35 mouse cellular contexts compared by ENCODE assay signal in the genomic region with DNA sequence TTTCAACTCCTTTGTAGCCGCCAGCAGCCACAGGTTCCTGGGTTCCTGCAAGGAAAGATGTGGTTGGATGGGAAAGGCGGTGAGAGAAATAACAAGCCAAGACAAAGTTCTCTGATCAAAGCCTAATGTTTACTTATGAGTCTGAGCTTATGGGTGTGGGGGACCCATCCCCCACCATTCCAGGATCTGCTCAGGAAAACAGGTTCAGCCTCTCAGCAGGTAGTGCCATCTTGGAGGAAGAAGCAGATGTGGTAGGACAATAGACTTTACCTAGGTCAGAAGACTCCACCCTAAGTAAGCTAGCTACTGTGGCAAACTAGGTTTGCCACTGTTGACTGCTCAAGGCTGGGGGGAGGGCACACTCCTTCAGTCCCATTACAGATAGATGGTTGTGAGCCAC. TPM values are rescaled to one million over a fixed set of nuclear protein-coding genes. Genes with fewer than 3 reads are reported as not detected.
DNase-seq lines count a peak whose midpoint lies in the region; ATAC-seq lines count a peak whose summit lies in the region.
"Had no signal": no experiment of that assay in that cellular context is flagged by ENCODE, and none has a peak within 500 bp of the region (broad histone marks: within the 10 kb centered on the region; RNA-seq: fewer than 3 reads in every experiment).

No protein-coding gene starts in this region.

- no peaks in the 10 kb centered on the region for H3K36me3 ChIP-seq in embryonic facial prominence, embryonic 14.5 days (ENCODE audit: control insufficient read depth, insufficient read depth, low read length)
- H3K36me3 ChIP-seq in embryonic facial prominence, embryonic 10.5 days (replicated peaks) = no peaks in the 10 kb centered on the region
- H3K36me3 ChIP-seq in stomach, embryonic 16.5 days (ENCODE audit: control insufficient read depth, insufficient read depth, low read length) = no peaks in the 10 kb centered on the region
- H3K36me3 ChIP-seq: embryonic facial prominence, embryonic 13.5 days; forebrain, embryonic 12.5 days; heart, embryonic 10.5 days; heart, embryonic 13.5 days had no signal

- no peak overlapping the region for H3K4me2 ChIP-seq in embryonic facial prominence, embryonic 14.5 days (ENCODE audit: low read depth, low read length)
- no peak overlapping the region for H3K4me2 ChIP-seq in stomach, embryonic 16.5 days (ENCODE audit: low read depth, low read length)
- H3K4me2 ChIP-seq: embryonic facial prominence, embryonic 13.5 days; forebrain, embryonic 12.5 days; heart, embryonic 13.5 days; hindbrain, embryonic 14.5 days had no signal

- 77% methylated on average over 2 of the region's 2 CpGs for WGBS in embryonic facial prominence, embryonic 14.5 days
- WGBS in embryonic facial prominence, embryonic 10.5 days = 81% methylated on average over 2 of the region's 2 CpGs
- 54% methylated on average over 2 of the region's 2 CpGs for WGBS in stomach, embryonic 16.5 days

- DNase-seq in embryonic facial prominence, embryonic 14.5 days (ENCODE audit: low spot score) = peak; percentile 17
- no peak for DNase-seq in embryonic facial prominence, embryonic 10.5 days (ENCODE audit: low spot score)
- peak; percentile 94 for DNase-seq in ES-CJ7 (ENCODE audit: low read depth, low spot score)
- peak; percentile 60 for DNase-seq in ZHBTc4 (ENCODE audit: low read depth, low spot score)
- DNase-seq in adrenal gland, adult (ENCODE audit: inconsistent age in 2 of 2, low spot score in 1 of 2) = no peak
- DNase-seq in adrenal gland, adult 2 months = no peak
- no peak for DNase-seq in cerebellum, adult 9-11 months
- DNase-seq: adrenal gland, postnatal 25 days; cerebellum, adult 11-12 months; cerebellum, adult 8-10 months; cerebellum, postnatal 14 days; gastrocnemius, postnatal 10 days; gastrocnemius, postnatal 36 days; heart, adult 2 months; heart, postnatal 14 days; heart, postnatal 4 days; kidney, adult 18-20 months; kidney, adult 9 months had no signal

- no peak for ATAC-seq in embryonic facial prominence, embryonic 14.5 days (ENCODE audit: low read depth)
- ATAC-seq in stomach, embryonic 16.5 days (ENCODE audit: insufficient read depth, low FRiP score) = no peak
- ATAC-seq: activated CD4-positive, CD25-positive, alpha-beta regulatory T cell, adult 4 months; forebrain, embryonic 16.5 days; hindbrain, postnatal 0 days; inflammation-experienced regulatory T-cells, adult 6 months; intestine, embryonic 16.5 days; Patski had no signal

- no peak overlapping the region for H3K9ac ChIP-seq in embryonic facial prominence, embryonic 14.5 days (ENCODE audit: low read depth, low read length)
- H3K9ac ChIP-seq in stomach, embryonic 16.5 days (ENCODE audit: low read length) = no peak overlapping the region
- H3K9ac ChIP-seq: embryonic facial prominence, embryonic 13.5 days; forebrain, embryonic 12.5 days; heart, embryonic 13.5 days; hindbrain, embryonic 14.5 days had no signal

- peaks cover 18% of the 10 kb centered on the region for H3K4me1 ChIP-seq in embryonic facial prominence, embryonic 14.5 days (ENCODE audit: control insufficient read depth, insufficient read depth, low read length)
- H3K4me1 ChIP-seq in embryonic facial prominence, embryonic 10.5 days = peaks cover 39% of the 10 kb centered on the region
- H3K4me1 ChIP-seq in stomach, embryonic 16.5 days (ENCODE audit: control insufficient read depth, insufficient read depth, low read length) = peaks cover 20% of the 10 kb centered on the region; the same call in 1 of the 2 replicates

- H3K9me3 ChIP-seq in embryonic facial prominence, embryonic 14.5 days (ENCODE audit: control insufficient read depth, low read length) = no peaks in the 10 kb centered on the region
- no peaks in the 10 kb centered on the region for H3K9me3 ChIP-seq in embryonic facial prominence, embryonic 10.5 days
- H3K9me3 ChIP-seq in stomach, embryonic 16.5 days (replicated peaks; ENCODE audit: control insufficient read depth, low read length) = no peaks in the 10 kb centered on the region
- H3K9me3 ChIP-seq: embryonic facial prominence, embryonic 13.5 days; forebrain, embryonic 12.5 days; G1E; heart, embryonic 10.5 days; heart, embryonic 13.5 days had no signal

- no peaks in the 10 kb centered on the region for H3K27me3 ChIP-seq in embryonic facial prominence, embryonic 14.5 days (replicated peaks; ENCODE audit: control insufficient read depth, insufficient read depth, low read length)
- no peaks in the 10 kb centered on the region for H3K27me3 ChIP-seq in embryonic facial prominence, embryonic 10.5 days (replicated peaks; ENCODE audit: low read depth, poor library complexity, severe bottlenecking)
- no peaks in the 10 kb centered on the region for H3K27me3 ChIP-seq in stomach, embryonic 16.5 days (ENCODE audit: control insufficient read depth, insufficient read depth, low read length)
- H3K27me3 ChIP-seq: embryonic facial prominence, embryonic 13.5 days; Patski had no signal

- no peak overlapping the region for H3K4me3 ChIP-seq in embryonic facial prominence, embryonic 14.5 days (ENCODE audit: low read depth, low read length)
- no peak overlapping the region for H3K4me3 ChIP-seq in embryonic facial prominence, embryonic 10.5 days
- no peak overlapping the region for H3K4me3 ChIP-seq in stomach, embryonic 16.5 days (replicated peaks; ENCODE audit: low read length)
- H3K4me3 ChIP-seq: embryonic facial prominence, embryonic 13.5 days; forebrain, embryonic 12.5 days; heart, adult 2 months; heart, embryonic 10.5 days; heart, embryonic 13.5 days had no signal

- no peak overlapping the region for H3K27ac ChIP-seq in embryonic facial prominence, embryonic 14.5 days (replicated peaks; ENCODE audit: low read depth, low read length)
- no peak overlapping the region for H3K27ac ChIP-seq in embryonic facial prominence, embryonic 10.5 days (replicated peaks)
- H3K27ac ChIP-seq in stomach, embryonic 16.5 days (ENCODE audit: low read length) = peak overlapping the region; percentile 40; the same call in 1 of the 2 replicates
- H3K27ac ChIP-seq: embryonic facial prominence, embryonic 13.5 days; forebrain, embryonic 12.5 days; heart, adult 2 months; heart, embryonic 10.5 days; heart, embryonic 13.5 days; hindbrain, embryonic 14.5 days; hindbrain, postnatal 0 days had no signal

RNA-seq across cellular contexts. Expression of gene Bcat2, which starts 5.1 kb away (rescaled TPM):
- 50.1 and 51.0 TPM in 2 replicates for polyA plus RNA-seq in embryonic facial prominence, embryonic 14.5 days (2014; fragmentation: Nextera tagmentation; extraction: Ambion mirVana)
- polyA plus RNA-seq in embryonic facial prominence, embryonic 10.5 days (2016; fragmentation: Nextera tagmentation; extraction: Ambion mirVana) = 51.1 and 51.9 TPM in 2 replicates
- polyA plus RNA-seq in stomach, embryonic 16.5 days (2015; fragmentation: Nextera tagmentation; extraction: Ambion mirVana) = 95.7 and 109 TPM in 2 replicates
- 100 to 1,000 TPM; 213 to 292 TPM for total RNA-seq in adrenal gland, adult 2 months (2021)
- polyA plus RNA-seq in adrenal gland, adult 2 months (2012; rRNA removed) = 166 and 170 TPM in 2 replicates

RNA-seq across cellular contexts. Expression of gene Hsd17b14, which starts 10.1 kb away (rescaled TPM):
- 0.77 and 1.0 TPM in 2 replicates for polyA plus RNA-seq in embryonic facial prominence, embryonic 14.5 days (2014; fragmentation: Nextera tagmentation; extraction: Ambion mirVana)
- polyA plus RNA-seq in embryonic facial prominence, embryonic 10.5 days (2016; fragmentation: Nextera tagmentation; extraction: Ambion mirVana) = 0.87 and 0.92 TPM in 2 replicates
- polyA plus RNA-seq in stomach, embryonic 16.5 days (2015; fragmentation: Nextera tagmentation; extraction: Ambion mirVana) = 2.9 and 4.8 TPM in 2 replicates
- total RNA-seq in adrenal gland, adult 2 months (2021) = 1 to 10 TPM; 2.3 TPM
- polyA plus RNA-seq in adrenal gland, adult 2 months (2012; rRNA removed) = 1.5 and 2.3 TPM in 2 replicates
- total RNA-seq: hindbrain, postnatal 0 days had no signal
- polyA plus RNA-seq: activated CD4-positive, CD25-positive, alpha-beta regulatory T cell, adult 4 months; forebrain, embryonic 16.5 days; hindbrain, embryonic 14.5 days had no signal

RNA-seq across cellular contexts. Expression of gene Plekha4, which starts 38.7 kb away (rescaled TPM):
- polyA plus RNA-seq in embryonic facial prominence, embryonic 14.5 days (2014; fragmentation: Nextera tagmentation; extraction: Ambion mirVana) = 6.8 and 7.3 TPM in 2 replicates
- polyA plus RNA-seq in embryonic facial prominence, embryonic 10.5 days (2016; fragmentation: Nextera tagmentation; extraction: Ambion mirVana) = 1.9 and 2.3 TPM in 2 replicates
- polyA plus RNA-seq in stomach, embryonic 16.5 days (2015; fragmentation: Nextera tagmentation; extraction: Ambion mirVana) = 2.7 and 3.9 TPM in 2 replicates
- 1 to 10 TPM; 3.0 to 5.9 TPM for total RNA-seq in adrenal gland, adult 2 months (2021)
- polyA plus RNA-seq in adrenal gland, adult 2 months (2012; rRNA removed) = 9.8 and 15.6 TPM in 2 replicates
- total RNA-seq: granulocyte monocyte progenitor cell, adult 5-6 weeks had no signal

RNA-seq across cellular contexts. Expression of gene Ppp1r15a, which starts 38.7 kb away (rescaled TPM):
- 20.7 and 21.9 TPM in 2 replicates for polyA plus RNA-seq in embryonic facial prominence, embryonic 14.5 days (2014; fragmentation: Nextera tagmentation; extraction: Ambion mirVana)
- polyA plus RNA-seq in embryonic facial prominence, embryonic 10.5 days (2016; fragmentation: Nextera tagmentation; extraction: Ambion mirVana) = 18.6 and 21.6 TPM in 2 replicates
- polyA plus RNA-seq in stomach, embryonic 16.5 days (2015; fragmentation: Nextera tagmentation; extraction: Ambion mirVana) = 25.5 and 31.2 TPM in 2 replicates
- total RNA-seq in adrenal gland, adult 2 months (2021) = 10 to 100 TPM; 49.0 to 57.8 TPM
- 49.5 and 49.7 TPM in 2 replicates for polyA plus RNA-seq in adrenal gland, adult 2 months (2012; rRNA removed)

RNA-seq across cellular contexts. Expression of gene Fgf21, which starts 50.5 kb away (rescaled TPM):
- polyA plus RNA-seq in embryonic facial prominence, embryonic 14.5 days (2014; fragmentation: Nextera tagmentation; extraction: Ambion mirVana) = 0.45 and 1.0 TPM in 2 replicates
- not detected in 2 replicates for polyA plus RNA-seq in embryonic facial prominence, embryonic 10.5 days (2016; fragmentation: Nextera tagmentation; extraction: Ambion mirVana)
- 0.28 and 0.32 TPM in 2 replicates for polyA plus RNA-seq in stomach, embryonic 16.5 days (2015; fragmentation: Nextera tagmentation; extraction: Ambion mirVana)
- not detected for total RNA-seq in adrenal gland, adult 2 months (2021)
- polyA plus RNA-seq in adrenal gland, adult 2 months (2012; rRNA removed) = 0.15 and 0.16 TPM in 2 replicates
- total RNA-seq: adrenal gland, postnatal 25 days; gastrocnemius, postnatal 10 days; gastrocnemius, postnatal 36 days; granulocyte monocyte progenitor cell, adult 5-6 weeks; heart, adult 2 months; heart, postnatal 14 days; heart, postnatal 4 days; hindbrain, postnatal 0 days had no signal
- polyA plus RNA-seq: activated CD4-positive, CD25-positive, alpha-beta regulatory T cell, adult 4 months; brain, embryonic 14.5 days; forebrain, embryonic 12.5 days; forebrain, embryonic 16.5 days; frontal cortex, adult 2 months; G1E; heart, adult 2 months; heart, embryonic 10.5 days; heart, embryonic 13.5 days; hindbrain, embryonic 11.5 days; hindbrain, embryonic 14.5 days; hindbrain, postnatal 0 days; inflammation-experienced regulatory T-cells, adult 6 months had no signal

Comparison
In these comparisons a context has a peak if more than half of its experiments do, and no peak if none do; other contexts are left out.
1. DNase-seq: peak in embryonic facial prominence, embryonic 14.5 days (single experiment), ES-CJ7 (single experiment) and ZHBTc4 (single experiment); none in embryonic facial prominence, embryonic 10.5 days (single experiment), adrenal gland, adult (0 of 2), adrenal gland, adult 2 months (single experiment) and cerebellum, adult 9-11 months (single experiment).